Mouse (Mus musculus): ENCODE data around the gene Pigr. TPM values are rescaled to one million over a fixed set of nuclear protein-coding genes. Genes with fewer than 3 reads are reported as not detected.

Gene Pigr
- total and polyA plus RNA-seq, 2 experiments from 2014 or later: not detected

- no peaks in the 10 kb centered on the region for H3K4me1 ChIP-seq (ENCODE audit: insufficient read depth, low read length)
- no peak overlapping the region for H3K4me3 ChIP-seq (ENCODE audit: low read depth, low read length)
- no peak for DNase-seq (ENCODE audit: low spot score)
- H3K27me3 ChIP-seq (ENCODE audit: insufficient read depth, low read length): no peaks in the 10 kb centered on the region
- H3K27ac ChIP-seq (ENCODE audit: low read depth, low read length): no peak overlapping the region
- no peak for ATAC-seq (ENCODE audit: low FRiP score)
- H3K36me3 ChIP-seq (ENCODE audit: insufficient read depth, low read length): no peaks in the 10 kb centered on the region
- no peak overlapping the region for H3K4me2 ChIP-seq (ENCODE audit: low read depth, low read length, poor library complexity, severe bottlenecking)
- TF ChIP-seq CTCF (IDR thresholded peaks at IDR 0.05): no peak
- H3K9me3 ChIP-seq (ENCODE audit: low read length): no peaks in the 10 kb centered on the region
- 65% methylated on average over 6 of the region's 6 CpGs for WGBS
- no peak overlapping the region for H3K9ac ChIP-seq (replicated peaks; ENCODE audit: low read length, poor library complexity, severe bottlenecking)
Measured at GRCm38 (mm10) chr1:130802976-130803375, 23.5 kb upstream of the Pigr start.

GRCm38 (mm10) chr1:130804279-130804678 lies 22.2 kb upstream of the Pigr start:
- Histone ChIP-seq H3K4me1 (ENCODE audit: insufficient read depth, low read length) (no peaks in the 10 kb centered on the region), H3K9ac (replicated peaks; ENCODE audit: low read length, poor library complexity, severe bottlenecking) (no peak overlapping the region), H3K4me2 (ENCODE audit: low read depth, low read length, poor library complexity, severe bottlenecking) (no peak overlapping the region), H3K27me3 (ENCODE audit: insufficient read depth, low read length) (no peaks in the 10 kb centered on the region), H3K9me3 (ENCODE audit: low read length) (no peaks in the 10 kb centered on the region), H3K27ac (ENCODE audit: low read depth, low read length) (no peak overlapping the region), H3K36me3 (ENCODE audit: insufficient read depth, low read length) (no peaks in the 10 kb centered on the region), H3K4me3 (ENCODE audit: low read depth, low read length) (no peak overlapping the region)
- no peak for DNase-seq (ENCODE audit: low spot score)
- no peak for ATAC-seq (ENCODE audit: low FRiP score)
- TF ChIP-seq CTCF (IDR thresholded peaks at IDR 0.05): no peak
- WGBS: 67% methylated on average over 6 of the region's 6 CpGs

- no peak for TF ChIP-seq CTCF (IDR thresholded peaks at IDR 0.05)
- no peak overlapping the region for H3K27ac ChIP-seq (ENCODE audit: low read depth, low read length)
- H3K4me1 ChIP-seq (ENCODE audit: insufficient read depth, low read length): no peaks in the 10 kb centered on the region
- H3K36me3 ChIP-seq (ENCODE audit: insufficient read depth, low read length): no peaks in the 10 kb centered on the region
- H3K9ac ChIP-seq (replicated peaks; ENCODE audit: low read length, poor library complexity, severe bottlenecking): no peak overlapping the region
- no peaks in the 10 kb centered on the region for H3K9me3 ChIP-seq (ENCODE audit: low read length)
- ATAC-seq (ENCODE audit: low FRiP score) (no peak), DNase-seq (ENCODE audit: low spot score) (no peak)
- H3K4me2 ChIP-seq (ENCODE audit: low read depth, low read length, poor library complexity, severe bottlenecking): no peak overlapping the region
- no peak overlapping the region for H3K4me3 ChIP-seq (ENCODE audit: low read depth, low read length)
- 81% methylated on average over 3 of the region's 3 CpGs for WGBS
- H3K27me3 ChIP-seq (ENCODE audit: insufficient read depth, low read length): no peaks in the 10 kb centered on the region
Measured at GRCm38 (mm10) chr1:130810906-130811305, 15.6 kb upstream of the Pigr start.

- no peak overlapping the region for H3K4me3 ChIP-seq (ENCODE audit: low read depth, low read length)
- 58% methylated on average over 17 of the region's 17 CpGs for WGBS
- no peaks in the 10 kb centered on the region for H3K36me3 ChIP-seq (ENCODE audit: insufficient read depth, low read length)
- no peak overlapping the region for H3K27ac ChIP-seq (ENCODE audit: low read depth, low read length)
- no peak overlapping the region for H3K9ac ChIP-seq (replicated peaks; ENCODE audit: low read length, poor library complexity, severe bottlenecking)
- H3K27me3 ChIP-seq (ENCODE audit: insufficient read depth, low read length): no peaks in the 10 kb centered on the region
- no peak overlapping the region for H3K4me2 ChIP-seq (ENCODE audit: low read depth, low read length, poor library complexity, severe bottlenecking)
- TF ChIP-seq CTCF (IDR thresholded peaks at IDR 0.05): no peak
- no peak for ATAC-seq (ENCODE audit: low FRiP score)
- H3K4me1 ChIP-seq (ENCODE audit: insufficient read depth, low read length): no peaks in the 10 kb centered on the region
- H3K9me3 ChIP-seq (ENCODE audit: low read length): no peaks in the 10 kb centered on the region
- DNase-seq (ENCODE audit: low spot score): no peak
Measured at GRCm38 (mm10) chr1:130811316-130811715, 15.2 kb upstream of the Pigr start.

GRCm38 (mm10) chr1:130819737-130820136 lies 6.7 kb upstream of the Pigr start:
- H3K27me3 ChIP-seq (ENCODE audit: insufficient read depth, low read length): no peaks in the 10 kb centered on the region
- 58% methylated on average over 1 of the region's 1 CpGs for WGBS
- TF ChIP-seq CTCF (IDR thresholded peaks at IDR 0.05): no peak
- no peak overlapping the region for H3K4me3 ChIP-seq (ENCODE audit: low read depth, low read length)
- no peak for ATAC-seq (ENCODE audit: low FRiP score)
- H3K4me2 ChIP-seq (ENCODE audit: low read depth, low read length, poor library complexity, severe bottlenecking): no peak overlapping the region
- no peak overlapping the region for H3K9ac ChIP-seq (replicated peaks; ENCODE audit: low read length, poor library complexity, severe bottlenecking)
- DNase-seq (ENCODE audit: low spot score): no peak
- no peak overlapping the region for H3K27ac ChIP-seq (ENCODE audit: low read depth, low read length)
- H3K4me1 ChIP-seq (ENCODE audit: insufficient read depth, low read length): no peaks in the 10 kb centered on the region
- no peaks in the 10 kb centered on the region for H3K36me3 ChIP-seq (ENCODE audit: insufficient read depth, low read length)
- H3K9me3 ChIP-seq (ENCODE audit: low read length): no peaks in the 10 kb centered on the region

GRCm38 (mm10) chr1:130820316-130821148 lies 6.0 kb upstream of the Pigr start:
- ATAC-seq (ENCODE audit: low FRiP score) (no peak), DNase-seq (ENCODE audit: low spot score) (no peak)
- no peak for TF ChIP-seq CTCF (IDR thresholded peaks at IDR 0.05)

More at GRCm38 (mm10) chr1:130820316-130821148, 6.0 kb upstream of the Pigr start:
- no peaks in the 10 kb centered on the region for H3K27me3 ChIP-seq (ENCODE audit: insufficient read depth, low read length)
- no peaks in the 10 kb centered on the region for H3K36me3 ChIP-seq (ENCODE audit: insufficient read depth, low read length)
- no peak overlapping the region for H3K9ac ChIP-seq (replicated peaks; ENCODE audit: low read length, poor library complexity, severe bottlenecking)
- 86% methylated on average over 7 of the region's 7 CpGs for WGBS
- H3K4me2 ChIP-seq (ENCODE audit: low read depth, low read length, poor library complexity, severe bottlenecking): no peak overlapping the region
- no peaks in the 10 kb centered on the region for H3K4me1 ChIP-seq (ENCODE audit: insufficient read depth, low read length)
- no peak overlapping the region for H3K4me3 ChIP-seq (ENCODE audit: low read depth, low read length)
- no peak overlapping the region for H3K27ac ChIP-seq (ENCODE audit: low read depth, low read length)
- no peaks in the 10 kb centered on the region for H3K9me3 ChIP-seq (ENCODE audit: low read length)
